Mouse (Mus musculus) ovary, adult 10 weeks (tissue): ENCODE measurements around the gene Kcnh8. TPM values are rescaled to one million over a fixed set of nuclear protein-coding genes. Genes with fewer than 3 reads are reported as not detected.

ENCODE experiments used
- polyA plus RNA-seq: library from polyadenylated mRNA; stranded (reverse); fragments of 350-450 nt; fragmentation: Illumina TruSeq; extraction: RNeasy Lipid Tissue Mini Kit (QIAGEN cat#74804); gene quantifications from one replicate; pipeline ENCODE4 v1.2.3, GENCODE M21; 2014

Kcnh8 gene
- not detected for polyA plus RNA-seq

GRCm38 (mm10) chr17:52602093-52602780 is at the start of gene Kcnh8:
Gene Kcnh8, plus strand, starts transcription at chr17:52602709.

